Comparison of ENCODE assay signal across 9 mouse cellular contexts in the genomic region with DNA sequence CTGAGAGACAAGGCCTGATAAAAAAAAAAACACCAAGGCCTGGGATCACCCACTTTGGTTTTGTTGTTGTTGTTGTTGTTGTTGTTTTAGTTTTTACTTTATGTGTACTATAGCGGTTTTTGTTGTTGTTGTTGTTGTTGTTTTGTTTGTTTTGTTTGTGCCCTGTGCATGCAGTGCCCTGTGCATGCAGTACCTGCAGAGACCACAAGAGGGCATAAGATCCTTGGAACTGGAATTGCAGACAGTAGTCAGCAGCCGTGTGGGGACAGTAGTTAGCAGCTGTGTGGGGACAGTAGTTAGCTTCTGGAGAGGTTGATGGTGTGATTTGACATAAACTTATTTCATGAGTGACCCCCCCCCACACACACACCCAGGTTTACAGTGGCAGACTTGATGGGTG. TPM values are rescaled to one million over a fixed set of nuclear protein-coding genes. Genes with fewer than 3 reads are reported as not detected.
DNase-seq lines count a peak whose midpoint lies in the region; ATAC-seq and TF ChIP-seq lines count a peak whose summit lies in the region.
"Had no signal": no experiment of that assay in that cellular context is flagged by ENCODE, and none has a peak within 500 bp of the region (broad histone marks: within the 10 kb centered on the region; RNA-seq: fewer than 3 reads in every experiment).

No protein-coding gene starts in this region.

- no peak overlapping the region for H3K27ac ChIP-seq in heart, postnatal 0 days (ENCODE audit: low read depth)
- H3K27ac ChIP-seq in limb, embryonic 13.5 days: no peak overlapping the region
- no peak overlapping the region for H3K27ac ChIP-seq in midbrain, embryonic 14.5 days (replicated peaks; ENCODE audit: low read depth, low read length)
- H3K27ac ChIP-seq: limb, embryonic 15.5 days had no signal

- peaks cover 58% of the 10 kb centered on the region for H3K36me3 ChIP-seq in heart, postnatal 0 days (replicated peaks; ENCODE audit: control insufficient read depth, insufficient read depth, low read length)
- peaks cover 68% of the 10 kb centered on the region for H3K36me3 ChIP-seq in limb, embryonic 13.5 days
- peaks cover 50% of the 10 kb centered on the region for H3K36me3 ChIP-seq in midbrain, embryonic 14.5 days (ENCODE audit: control insufficient read depth, insufficient read depth, low read length)
- peaks cover 10% of the 10 kb centered on the region for H3K36me3 ChIP-seq in splenic B cell, adult 2 months (ENCODE audit: control insufficient read depth, insufficient read depth, low read length, poor library complexity, severe bottlenecking)

- TF ChIP-seq EP300 in heart, postnatal 0 days (IDR thresholded peaks at IDR 0.05; ENCODE audit: low read depth): no peak

- ATAC-seq in heart, postnatal 0 days (ENCODE audit: insufficient read depth, low read depth): peak; percentile 58; the same call in 1 of the 2 replicates
- ATAC-seq in limb, embryonic 13.5 days (ENCODE audit: low FRiP score, low read depth): peak; percentile 54; the same call in 1 of the 2 replicates
- no peak; the same call in 1 of the 2 replicates for ATAC-seq in midbrain, embryonic 14.5 days (ENCODE audit: low FRiP score, low TSS enrichment)

- no peak overlapping the region for H3K9ac ChIP-seq in heart, postnatal 0 days (replicated peaks; ENCODE audit: low read depth, low read length)
- H3K9ac ChIP-seq in limb, embryonic 13.5 days: no peak overlapping the region
- H3K9ac ChIP-seq in midbrain, embryonic 14.5 days (replicated peaks; ENCODE audit: low read length): no peak overlapping the region
- H3K9ac ChIP-seq: limb, embryonic 15.5 days had no signal

- no peak overlapping the region for H3K4me2 ChIP-seq in heart, postnatal 0 days (ENCODE audit: low read depth, low read length)
- H3K4me2 ChIP-seq in limb, embryonic 13.5 days (replicated peaks): no peak overlapping the region
- no peak overlapping the region for H3K4me2 ChIP-seq in midbrain, embryonic 14.5 days (ENCODE audit: low read length)
- H3K4me2 ChIP-seq: limb, embryonic 15.5 days had no signal

- H3K4me3 ChIP-seq in heart, postnatal 0 days (ENCODE audit: low read depth, low read length): no peak overlapping the region
- H3K4me3 ChIP-seq in limb, embryonic 13.5 days: no peak overlapping the region
- H3K4me3 ChIP-seq in midbrain, embryonic 14.5 days (replicated peaks; ENCODE audit: low read depth, low read length): no peak overlapping the region
- H3K4me3 ChIP-seq: limb, embryonic 15.5 days had no signal

- H3K4me1 ChIP-seq in heart, postnatal 0 days (ENCODE audit: control insufficient read depth, insufficient read depth): peaks cover 4% of the 10 kb centered on the region; the same call in 1 of the 2 replicates
- H3K4me1 ChIP-seq in limb, embryonic 13.5 days: no peaks in the 10 kb centered on the region
- no peaks in the 10 kb centered on the region for H3K4me1 ChIP-seq in midbrain, embryonic 14.5 days (ENCODE audit: control insufficient read depth, insufficient read depth, low read length)

- peak; percentile 96 for TF ChIP-seq CTCF in heart, postnatal 0 days (IDR thresholded peaks at IDR 0.05; ENCODE audit: low read depth)

- H3K9me3 ChIP-seq in heart, postnatal 0 days (replicated peaks; ENCODE audit: control insufficient read depth, low read length): no peaks in the 10 kb centered on the region
- H3K9me3 ChIP-seq in limb, embryonic 13.5 days: 0 out of 2 replicates have a peak, but pooled peaks cover 3% of the 10 kb centered on the region
- H3K9me3 ChIP-seq in midbrain, embryonic 14.5 days (ENCODE audit: control insufficient read depth, low read length): no peaks in the 10 kb centered on the region
- H3K9me3 ChIP-seq: limb, embryonic 15.5 days had no signal

- no peaks in the 10 kb centered on the region for H3K27me3 ChIP-seq in heart, postnatal 0 days (ENCODE audit: control insufficient read depth, insufficient read depth, low read length)
- H3K27me3 ChIP-seq in limb, embryonic 13.5 days: no peaks in the 10 kb centered on the region
- H3K27me3 ChIP-seq in midbrain, embryonic 14.5 days (ENCODE audit: control insufficient read depth, insufficient read depth, low read length): no peaks in the 10 kb centered on the region
- no peaks in the 10 kb centered on the region for H3K27me3 ChIP-seq in splenic B cell, adult 2 months (ENCODE audit: control insufficient read depth, insufficient read depth, low read length, poor library complexity, severe bottlenecking)
- H3K27me3 ChIP-seq: limb, embryonic 15.5 days had no signal

- DNase-seq in layer of hippocampus, adult 11-12 months (ENCODE audit: low spot score): peak; percentile 78
- no peak for DNase-seq in layer of hippocampus, adult 9-11 months
- DNase-seq in adipocyte (ENCODE audit: low spot score): peak; percentile 85
- DNase-seq in embryo, embryonic 11 days: peak; percentile 78
- peak; percentile 60 for DNase-seq in heart, postnatal 0 days (ENCODE audit: low spot score)
- peak; percentile 88 for DNase-seq in midbrain, embryonic 14.5 days
- DNase-seq in splenic B cell, adult 2 months (ENCODE audit: low read depth, low spot score): peak; percentile 90

- 20% methylated on average over 2 of the region's 2 CpGs for WGBS in heart, postnatal 0 days
- WGBS in limb, embryonic 13.5 days: 8% methylated on average over 2 of the region's 2 CpGs
- WGBS in midbrain, embryonic 14.5 days: 13% methylated on average over 2 of the region's 2 CpGs

RNA-seq across cellular contexts. Expression of a gene that starts 8.0 kb away (rescaled TPM):
- total RNA-seq in heart, postnatal 0 days (2014; rRNA removed; ENCODE audit: low replicate concordance): 44.3 and 48.8 TPM in 2 replicates
- polyA plus RNA-seq in heart, postnatal 0 days (2015; fragmentation: Nextera tagmentation; extraction: Ambion mirVana): 97.5 and 101 TPM in 2 replicates
- 89.8 and 93.5 TPM in 2 replicates for polyA plus RNA-seq in limb, embryonic 13.5 days (2015; fragmentation: Nextera tagmentation; extraction: Ambion mirVana)
- polyA plus RNA-seq in midbrain, embryonic 14.5 days (2014; fragmentation: Nextera tagmentation; extraction: Ambion mirVana): 57.6 and 61.0 TPM in 2 replicates

RNA-seq across cellular contexts. Expression of a gene that starts 9.3 kb away (rescaled TPM):
- total RNA-seq in heart, postnatal 0 days (2014; rRNA removed; ENCODE audit: low replicate concordance): 6.7 and 18.2 TPM in 2 replicates
- 10.4 and 11.8 TPM in 2 replicates for polyA plus RNA-seq in heart, postnatal 0 days (2015; fragmentation: Nextera tagmentation; extraction: Ambion mirVana)
- polyA plus RNA-seq in limb, embryonic 13.5 days (2015; fragmentation: Nextera tagmentation; extraction: Ambion mirVana): 49.1 and 51.9 TPM in 2 replicates
- polyA plus RNA-seq in midbrain, embryonic 14.5 days (2014; fragmentation: Nextera tagmentation; extraction: Ambion mirVana): 31.8 and 42.5 TPM in 2 replicates

RNA-seq across cellular contexts. Expression of a gene that starts 18.2 kb away (rescaled TPM):
- 53.0 and 58.4 TPM in 2 replicates for total RNA-seq in heart, postnatal 0 days (2014; rRNA removed; ENCODE audit: low replicate concordance)
- polyA plus RNA-seq in heart, postnatal 0 days (2015; fragmentation: Nextera tagmentation; extraction: Ambion mirVana): 63.3 and 66.8 TPM in 2 replicates
- polyA plus RNA-seq in limb, embryonic 13.5 days (2015; fragmentation: Nextera tagmentation; extraction: Ambion mirVana): 121 and 124 TPM in 2 replicates
- 201 and 236 TPM in 2 replicates for polyA plus RNA-seq in midbrain, embryonic 14.5 days (2014; fragmentation: Nextera tagmentation; extraction: Ambion mirVana)

RNA-seq across cellular contexts. Expression of a gene that starts 32.8 kb away (rescaled TPM):
- 24.4 and 35.7 TPM in 2 replicates for total RNA-seq in heart, postnatal 0 days (2014; rRNA removed; ENCODE audit: low replicate concordance)
- polyA plus RNA-seq in heart, postnatal 0 days (2015; fragmentation: Nextera tagmentation; extraction: Ambion mirVana): 29.5 and 30.7 TPM in 2 replicates
- polyA plus RNA-seq in limb, embryonic 13.5 days (2015; fragmentation: Nextera tagmentation; extraction: Ambion mirVana): 57.0 and 58.7 TPM in 2 replicates
- polyA plus RNA-seq in midbrain, embryonic 14.5 days (2014; fragmentation: Nextera tagmentation; extraction: Ambion mirVana): 62.6 and 70.0 TPM in 2 replicates

RNA-seq across cellular contexts. Expression of a gene that starts 33.7 kb away (rescaled TPM):
- total RNA-seq in heart, postnatal 0 days (2014; rRNA removed; ENCODE audit: low replicate concordance): 24.3 and 30.3 TPM in 2 replicates
- polyA plus RNA-seq in heart, postnatal 0 days (2015; fragmentation: Nextera tagmentation; extraction: Ambion mirVana): 48.4 and 50.4 TPM in 2 replicates
- polyA plus RNA-seq in limb, embryonic 13.5 days (2015; fragmentation: Nextera tagmentation; extraction: Ambion mirVana): 69.0 and 73.8 TPM in 2 replicates
- 57.4 and 62.7 TPM in 2 replicates for polyA plus RNA-seq in midbrain, embryonic 14.5 days (2014; fragmentation: Nextera tagmentation; extraction: Ambion mirVana)
